Mouse (Mus musculus): Measurements from ENCODE around the gene Kmo.

The Kmo gene

DNA sequence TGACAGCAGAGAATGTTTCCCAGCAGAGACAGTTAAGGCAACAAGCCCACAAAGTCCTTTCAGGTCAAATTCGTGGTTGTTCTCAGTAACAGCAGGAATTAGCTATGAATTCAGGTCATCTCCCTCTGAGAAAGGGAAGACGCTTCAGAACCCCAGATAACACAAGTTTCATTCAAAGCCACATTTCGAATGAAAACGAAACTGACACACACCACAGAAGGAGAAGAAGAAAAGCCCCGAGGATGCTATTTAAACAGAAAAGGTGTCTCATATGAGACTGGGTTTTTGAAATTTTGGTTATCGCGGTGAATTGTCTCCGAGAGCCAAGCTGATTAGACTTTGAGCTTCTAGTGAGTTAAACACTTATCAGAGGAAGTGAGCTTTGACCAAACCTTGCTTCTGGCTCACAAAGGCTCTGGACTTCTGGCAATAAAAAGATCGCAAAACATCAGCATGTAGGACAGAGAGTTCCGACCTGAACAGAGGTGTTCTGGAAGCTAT lies 11.6 kb downstream of the Kmo start:
- DNase-seq (ENCODE audit: low read depth, low spot score) = no peak

DNA sequence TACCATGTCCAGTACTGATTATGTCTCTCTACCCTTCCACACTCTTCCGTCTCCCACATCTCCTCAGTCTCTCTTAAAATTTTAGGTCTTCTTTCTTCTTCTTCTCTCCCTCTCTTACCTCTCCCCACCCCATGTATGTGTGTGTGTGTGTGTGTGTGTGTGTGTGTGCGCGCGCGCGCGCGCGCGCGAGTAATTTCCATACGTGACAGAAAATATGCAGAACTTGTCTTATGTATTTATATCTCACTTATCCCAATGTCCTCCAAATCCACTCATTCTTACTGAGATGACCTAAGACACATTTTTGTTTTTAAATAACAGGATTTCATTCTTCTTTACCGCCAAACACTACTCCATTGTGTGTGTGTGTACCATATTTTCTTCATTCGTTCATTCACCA lies 12.3 kb downstream of the Kmo start:
- no peak for DNase-seq (ENCODE audit: low read depth, low spot score)

DNA sequence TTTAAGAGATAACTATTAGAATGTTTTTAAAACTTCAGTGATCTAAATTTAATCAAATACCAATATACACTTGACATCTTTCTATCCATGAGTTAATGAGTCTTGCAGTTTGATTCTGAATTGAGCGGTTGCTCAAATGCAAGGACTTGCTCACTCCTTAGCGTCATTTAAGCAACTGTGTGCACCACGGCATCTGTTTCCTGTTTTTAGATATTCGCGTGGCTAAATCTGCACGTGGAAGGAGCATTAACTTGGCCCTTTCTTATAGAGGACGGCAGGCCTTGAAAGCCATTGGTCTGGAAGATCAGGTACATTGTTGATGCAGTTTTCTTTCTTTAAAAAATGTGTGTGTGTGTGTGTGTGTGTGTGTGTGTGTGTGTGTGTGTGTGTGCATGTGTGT lies 17.5 kb downstream of the Kmo start:
- DNase-seq (ENCODE audit: low read depth, low spot score) = no peak

DNA sequence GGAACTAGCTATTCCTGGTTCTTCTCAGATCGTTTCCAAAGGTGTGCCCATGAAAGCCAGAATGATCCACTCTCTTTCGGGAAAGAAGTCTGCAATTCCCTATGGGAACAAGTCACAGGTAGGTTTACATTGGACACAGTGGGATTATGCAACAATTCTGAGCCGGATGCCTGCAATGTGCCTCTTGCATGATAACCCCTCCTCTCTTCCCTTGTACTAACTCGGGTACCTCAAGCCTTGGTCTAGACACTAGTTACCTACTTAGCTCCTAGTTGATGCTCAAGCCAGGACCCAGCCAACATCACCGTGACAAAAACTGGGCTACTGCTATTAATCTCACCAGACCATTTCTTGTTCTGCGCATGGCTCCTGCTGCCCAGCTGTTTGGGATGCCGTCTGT lies 18.9 kb downstream of the Kmo start:
- no peak for DNase-seq (ENCODE audit: low read depth, low spot score)

DNA sequence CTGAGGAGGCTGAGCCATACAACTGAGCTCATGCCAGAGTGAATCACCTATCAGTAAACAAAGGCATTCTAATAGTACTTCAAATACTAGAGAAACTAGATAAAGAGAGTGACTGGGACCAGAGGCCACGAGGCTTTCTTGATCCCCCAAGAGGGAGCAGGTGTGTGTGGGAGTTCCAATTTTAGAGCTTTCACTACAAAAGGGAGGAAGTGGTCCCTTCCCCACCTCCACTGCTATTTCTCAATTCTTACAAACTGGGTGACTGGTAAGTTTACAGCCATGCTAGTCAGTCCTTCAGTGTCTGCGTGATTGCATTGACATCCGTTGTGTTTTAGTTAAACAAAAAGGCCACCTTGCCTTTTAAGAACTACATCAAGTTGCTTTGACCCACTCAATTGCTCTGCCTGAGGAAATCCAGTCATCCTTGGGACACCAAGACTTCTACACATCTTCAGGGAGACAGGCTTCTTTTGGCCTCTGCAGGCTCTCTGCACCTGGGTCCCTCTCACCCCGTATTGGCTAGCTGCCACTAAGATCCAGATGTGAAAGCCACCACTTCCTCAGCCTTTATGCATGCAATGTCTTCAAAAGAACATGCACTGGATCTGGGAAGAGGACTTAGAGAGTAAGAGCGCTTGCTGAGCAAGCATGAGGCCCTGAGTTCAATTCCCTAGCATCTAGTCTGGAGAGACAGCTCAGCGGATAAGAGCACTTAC lies 20.4 kb downstream of the Kmo start:
- DNase-seq (ENCODE audit: low read depth, low spot score) = no peak

DNA sequence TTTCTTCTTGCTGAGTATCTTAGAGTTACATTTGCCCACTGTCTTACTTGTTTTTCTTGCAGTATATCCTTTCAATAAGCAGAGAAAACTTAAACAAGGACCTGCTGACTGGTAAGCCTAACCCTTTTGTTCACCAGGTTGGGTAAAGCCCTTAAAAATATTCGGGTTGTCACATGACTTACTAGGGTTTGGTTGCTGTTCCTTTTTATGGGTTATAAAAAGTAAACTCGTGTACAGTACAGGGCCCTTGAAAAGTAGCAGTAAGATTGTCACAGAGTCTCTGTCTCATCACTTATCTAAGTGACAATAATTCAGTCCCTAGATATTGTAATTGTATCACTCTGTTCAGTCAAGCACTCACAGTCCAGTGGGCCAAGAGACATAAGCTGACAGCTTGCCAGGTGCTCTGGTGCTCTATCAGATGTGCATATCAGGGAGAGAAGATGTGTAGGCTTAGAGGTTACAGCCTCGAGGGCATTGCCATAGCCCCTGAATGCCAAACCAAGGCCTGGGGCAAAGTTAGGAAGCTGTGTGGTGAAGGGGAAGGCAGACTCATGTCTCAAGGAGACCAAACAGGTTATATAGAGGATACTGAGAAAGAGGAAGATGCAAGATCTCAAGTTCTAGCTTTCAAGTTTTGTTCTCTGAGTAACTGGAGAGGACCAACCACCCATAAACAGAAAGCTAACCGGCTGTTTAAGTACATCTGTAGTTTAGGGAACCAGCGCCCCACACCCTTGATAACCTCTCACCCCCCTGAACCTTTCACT lies 23.5 kb downstream of the Kmo start:
- no peak for DNase-seq (ENCODE audit: low read depth, low spot score)

DNA sequence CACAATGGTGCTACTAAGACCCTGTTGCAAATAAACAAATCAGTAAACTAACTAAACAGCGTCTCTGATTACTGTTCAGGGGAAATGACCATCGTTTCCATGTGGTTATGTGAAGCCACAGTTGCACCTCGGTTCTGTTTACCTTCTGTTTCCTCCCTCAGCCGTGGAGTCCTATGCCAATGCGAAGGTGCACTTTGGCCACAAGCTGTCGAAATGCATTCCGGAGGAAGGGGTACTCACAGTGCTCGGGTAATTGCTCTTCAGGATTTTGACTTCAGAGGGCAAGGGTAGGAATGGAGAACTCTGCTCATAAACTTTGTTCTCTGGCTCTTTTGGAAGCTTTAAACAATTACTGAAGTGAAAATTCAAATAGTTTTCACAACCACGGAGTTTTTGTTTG lies 26.8 kb downstream of the Kmo start:
- DNase-seq (ENCODE audit: low read depth, low spot score) = no peak

DNA sequence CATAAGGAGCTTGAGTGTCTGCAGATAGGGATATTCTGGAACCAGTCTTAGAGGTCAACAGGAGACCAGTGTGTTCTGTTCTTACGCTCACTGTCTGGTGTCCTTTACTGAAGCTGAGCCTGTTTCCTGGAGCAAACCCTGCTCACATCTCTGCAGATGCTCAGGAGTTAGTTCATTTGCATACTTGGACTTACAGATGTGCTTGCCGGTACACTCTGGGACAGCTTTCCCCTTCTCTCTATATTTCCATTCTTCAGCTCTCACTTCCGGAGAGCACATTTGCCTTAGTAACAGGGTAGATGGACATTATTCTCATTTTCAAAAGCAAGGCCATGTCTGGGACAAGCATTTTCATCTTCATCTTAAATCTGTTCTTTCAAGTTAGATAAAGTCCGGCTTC lies 28.4 kb downstream of the Kmo start:
- no peak for DNase-seq (ENCODE audit: low read depth, low spot score)

DNA sequence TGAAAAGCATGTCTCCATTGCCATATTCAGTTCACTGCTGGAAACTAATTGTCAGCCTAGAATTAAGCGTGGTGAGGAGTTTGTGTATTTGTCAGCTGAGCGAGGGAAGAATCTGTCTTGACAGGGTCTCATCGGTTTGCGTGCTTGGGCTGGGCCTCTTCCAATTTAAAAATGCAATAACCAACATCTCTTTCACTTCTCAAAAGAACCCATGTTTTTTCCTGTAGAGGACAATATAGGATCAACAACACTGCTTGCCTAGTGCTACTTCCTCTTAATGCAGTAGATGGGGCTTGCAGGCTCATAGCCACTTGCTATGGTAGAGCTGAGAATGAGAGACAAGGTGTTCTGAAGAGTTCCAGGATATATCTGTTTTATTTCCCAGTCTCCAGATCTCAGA lies 39.7 kb downstream of the Kmo start:
- DNase-seq (ENCODE audit: low read depth, low spot score) = no peak

DNA sequence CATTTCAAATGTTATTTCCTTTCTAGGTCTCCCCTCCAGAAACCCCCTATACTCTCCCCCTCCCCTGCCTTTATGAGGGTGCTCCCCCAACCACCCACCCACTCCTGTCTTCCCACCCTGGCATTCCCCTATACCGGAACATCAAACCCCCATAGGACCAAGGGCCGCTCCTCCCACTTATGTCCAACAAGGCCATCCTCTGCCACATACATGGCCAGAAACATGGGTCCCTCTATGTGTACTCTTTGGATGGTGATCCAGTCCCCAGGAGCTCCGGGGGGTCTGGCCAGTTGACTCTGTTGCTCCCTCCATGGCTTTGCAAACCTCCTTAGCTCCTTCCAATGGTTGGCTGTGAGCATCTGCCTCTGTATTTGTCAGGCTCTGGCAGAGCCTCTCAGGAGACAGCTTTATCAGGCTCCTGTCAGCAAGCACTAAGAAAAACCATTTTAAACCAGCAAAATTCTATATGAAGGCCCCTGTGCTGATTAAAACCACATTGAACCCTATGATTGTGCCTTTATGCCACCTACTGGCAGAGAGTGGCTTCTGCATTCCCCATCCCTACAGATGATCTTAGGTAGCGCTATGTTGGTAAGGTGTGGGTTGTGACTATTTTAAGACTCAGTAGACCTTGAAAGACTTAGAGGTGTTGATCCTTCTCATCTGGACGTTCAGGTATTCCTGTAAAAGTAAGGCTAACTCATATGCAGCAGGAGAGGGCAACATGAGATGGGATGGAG lies 48.7 kb downstream of the Kmo start:
- DNase-seq (ENCODE audit: low read depth, low spot score) = no peak

DNA sequence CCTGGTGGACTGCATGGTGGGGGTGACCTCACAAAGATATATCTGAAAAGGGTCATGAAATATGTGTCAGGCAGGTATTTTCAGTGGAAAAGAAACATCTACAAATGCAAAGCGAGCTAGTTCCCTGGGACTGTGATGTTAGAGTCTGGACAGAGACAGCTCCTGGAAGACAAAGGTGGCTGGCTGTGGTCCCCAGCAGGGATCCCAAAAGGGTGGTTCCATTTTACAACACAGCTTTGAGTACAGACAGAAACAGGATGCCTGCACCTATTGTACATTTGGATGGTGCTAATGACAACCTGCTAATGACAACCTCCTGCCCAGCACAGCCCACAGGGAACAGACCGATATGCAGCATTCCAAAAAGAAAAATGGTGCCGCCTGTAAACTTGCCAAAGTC lies 49.3 kb downstream of the Kmo start:
- no peak for DNase-seq (ENCODE audit: low read depth, low spot score)

DNA sequence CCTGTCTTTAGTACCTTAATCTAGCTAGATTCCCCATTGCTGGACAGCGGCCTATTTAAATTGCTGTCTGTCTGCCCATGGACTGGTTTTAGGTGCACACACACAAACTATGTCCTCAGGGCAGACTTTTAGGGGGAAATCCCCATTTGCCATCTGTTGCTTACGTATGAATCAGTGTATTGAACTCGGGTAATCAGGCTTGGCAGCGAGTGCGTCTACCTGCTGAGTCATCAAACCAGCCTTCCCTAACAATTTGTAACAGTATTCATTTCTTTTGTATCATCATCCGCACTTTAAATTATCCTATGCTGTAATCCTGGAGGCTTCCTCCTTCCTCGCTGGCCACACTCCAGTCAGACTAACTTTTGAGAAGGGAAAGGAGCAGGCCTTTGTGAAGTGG lies 49.9 kb downstream of the Kmo start:
- no peak for DNase-seq (ENCODE audit: low read depth, low spot score)

DNA sequence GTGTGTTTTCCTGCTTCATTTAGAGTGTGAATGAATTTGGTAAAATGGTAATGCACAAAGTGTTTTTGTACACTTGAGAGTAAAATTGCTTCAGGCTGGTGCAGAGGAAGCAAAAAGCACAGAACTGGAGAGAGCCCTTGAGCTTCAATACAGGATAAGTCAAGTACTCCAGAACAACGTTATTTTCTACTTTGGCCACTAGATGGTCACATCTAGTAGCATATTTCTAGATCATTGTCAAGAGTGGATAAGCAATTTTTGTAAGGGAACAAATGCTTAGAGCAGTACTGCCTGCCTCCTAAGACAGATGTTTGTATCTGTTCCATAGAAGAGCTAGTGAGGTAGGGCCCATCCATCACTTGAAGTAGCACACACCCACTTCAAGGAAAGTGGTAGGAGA lies 51.4 kb downstream of the Kmo start:
- DNase-seq (ENCODE audit: low read depth, low spot score) = no peak

DNA sequence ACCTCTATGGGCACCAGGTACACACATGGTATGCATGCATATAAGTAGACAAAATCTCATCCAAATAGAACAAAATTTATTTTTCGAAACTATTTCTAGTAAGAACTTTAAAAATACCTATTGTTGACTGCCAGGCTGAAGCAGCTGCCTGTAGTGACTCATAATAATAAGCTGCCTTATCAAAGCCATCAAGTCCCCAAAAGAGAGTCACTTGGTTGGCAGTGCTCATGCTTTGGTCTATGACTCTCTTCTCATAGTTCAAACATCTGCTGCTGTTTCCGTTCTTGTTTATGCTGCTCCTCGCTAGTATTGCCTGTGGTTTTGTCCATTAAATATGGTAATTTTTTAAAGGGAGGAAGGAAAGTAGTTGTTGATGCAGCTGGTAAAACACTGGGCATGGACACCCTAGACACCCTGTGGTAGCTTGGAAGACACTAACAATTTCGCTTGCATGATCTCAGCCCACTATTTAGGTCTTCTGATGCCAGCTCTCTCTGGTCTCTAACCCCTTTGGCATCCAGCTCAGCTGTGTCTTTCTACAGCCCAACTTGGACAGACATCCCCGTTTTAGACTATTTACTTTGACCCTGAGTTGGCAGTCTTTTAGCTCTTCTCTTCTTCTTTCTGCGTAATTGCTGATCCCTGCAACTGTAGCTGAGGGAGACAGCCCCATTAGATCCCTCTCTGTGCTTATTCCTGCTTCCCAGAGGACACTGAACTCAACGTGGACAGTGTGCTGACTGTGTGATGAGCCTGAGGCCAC lies 53.6 kb downstream of the Kmo start:
- DNase-seq (ENCODE audit: low read depth, low spot score) = no peak

DNA sequence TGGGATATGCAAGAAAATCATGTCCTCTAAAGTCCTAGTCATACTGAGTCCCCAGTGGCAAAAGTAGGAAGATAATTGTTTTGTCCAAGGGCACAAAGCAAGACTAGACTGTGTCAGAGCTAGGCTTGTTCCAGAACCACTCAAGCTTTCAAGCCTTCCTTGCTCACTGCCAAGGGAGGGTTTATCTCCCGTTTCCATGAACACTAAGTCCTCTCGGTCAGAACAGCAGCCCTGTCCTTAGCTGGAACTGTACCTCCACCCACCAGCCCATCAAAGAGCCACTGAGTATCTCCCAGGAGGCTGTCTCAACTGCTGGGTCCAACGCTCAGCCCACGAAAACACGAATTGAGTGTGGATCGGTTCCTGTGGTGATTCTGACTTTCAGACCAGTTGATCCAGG lies 54.9 kb downstream of the Kmo start:
- DNase-seq (ENCODE audit: low read depth, low spot score) = no peak

DNA sequence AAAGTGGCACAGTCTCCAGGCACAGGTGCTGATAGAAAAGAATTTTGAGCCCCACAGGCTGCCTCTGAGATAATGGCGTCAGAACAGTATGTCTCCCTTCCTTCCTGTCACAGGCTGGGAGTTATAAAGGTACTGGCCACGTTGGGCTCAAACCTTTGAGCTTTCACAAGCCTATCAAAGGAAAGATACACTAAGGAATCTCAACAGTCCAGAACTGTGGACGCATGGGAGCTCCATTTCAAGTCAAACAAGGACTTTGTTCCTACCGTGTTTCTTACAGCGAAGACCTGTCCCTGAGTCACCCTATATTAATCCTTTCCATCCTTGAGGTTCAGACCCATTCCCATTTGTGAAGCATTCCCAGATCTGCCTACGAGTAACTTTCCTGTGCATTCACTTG lies 57.3 kb downstream of the Kmo start:
- no peak for DNase-seq (ENCODE audit: low read depth, low spot score)

DNA sequence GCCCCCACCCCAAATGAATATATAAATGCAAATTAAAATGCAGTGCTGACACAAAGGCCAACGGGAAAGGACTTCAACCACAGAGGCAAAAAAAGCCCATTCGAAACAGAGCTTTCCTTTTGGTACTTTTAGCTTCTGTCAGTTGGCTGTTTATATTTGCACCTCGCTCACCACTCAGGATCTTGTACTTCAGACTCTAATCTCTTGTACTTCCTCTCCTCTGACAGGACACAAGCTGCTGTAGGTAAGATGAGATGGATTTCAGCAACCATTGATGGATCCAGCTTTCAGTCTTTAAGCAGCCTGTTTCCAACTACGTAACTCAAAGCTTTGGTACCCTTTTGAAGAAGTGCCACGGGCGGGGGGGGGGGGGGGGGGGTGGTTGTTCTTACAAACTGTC lies 60.8 kb downstream of the Kmo start:
- DNase-seq (ENCODE audit: low read depth, low spot score) = no peak

DNA sequence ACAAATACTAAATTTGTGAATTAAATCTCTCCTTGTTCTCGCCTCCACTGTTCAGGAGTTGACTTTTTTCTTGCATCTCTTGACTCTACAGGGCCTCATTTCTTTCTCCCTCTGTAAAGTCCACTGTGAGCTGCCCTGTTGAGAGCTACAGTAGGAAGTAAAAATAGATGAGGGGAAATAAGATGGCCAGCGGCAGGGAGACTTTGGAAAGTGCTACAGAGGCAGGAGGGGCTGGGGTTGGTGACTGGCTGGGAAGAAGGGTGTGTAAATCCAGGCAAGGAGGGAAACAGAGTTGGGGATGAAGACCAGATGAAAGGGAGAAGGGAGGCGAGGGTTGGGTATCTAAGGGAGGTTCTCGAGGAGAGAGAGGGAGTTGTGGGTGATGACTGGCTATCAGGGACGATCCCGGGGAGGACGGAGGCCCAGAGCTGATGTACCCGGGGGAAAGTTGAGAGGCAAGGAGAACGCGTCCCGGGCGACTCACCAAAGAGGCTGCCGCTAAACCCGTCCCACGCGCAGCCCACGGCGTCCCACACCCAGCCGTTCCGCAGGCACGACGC lies 71.6 kb downstream of the Kmo start:
- DNase-seq (ENCODE audit: low read depth, low spot score) = no peak

DNA sequence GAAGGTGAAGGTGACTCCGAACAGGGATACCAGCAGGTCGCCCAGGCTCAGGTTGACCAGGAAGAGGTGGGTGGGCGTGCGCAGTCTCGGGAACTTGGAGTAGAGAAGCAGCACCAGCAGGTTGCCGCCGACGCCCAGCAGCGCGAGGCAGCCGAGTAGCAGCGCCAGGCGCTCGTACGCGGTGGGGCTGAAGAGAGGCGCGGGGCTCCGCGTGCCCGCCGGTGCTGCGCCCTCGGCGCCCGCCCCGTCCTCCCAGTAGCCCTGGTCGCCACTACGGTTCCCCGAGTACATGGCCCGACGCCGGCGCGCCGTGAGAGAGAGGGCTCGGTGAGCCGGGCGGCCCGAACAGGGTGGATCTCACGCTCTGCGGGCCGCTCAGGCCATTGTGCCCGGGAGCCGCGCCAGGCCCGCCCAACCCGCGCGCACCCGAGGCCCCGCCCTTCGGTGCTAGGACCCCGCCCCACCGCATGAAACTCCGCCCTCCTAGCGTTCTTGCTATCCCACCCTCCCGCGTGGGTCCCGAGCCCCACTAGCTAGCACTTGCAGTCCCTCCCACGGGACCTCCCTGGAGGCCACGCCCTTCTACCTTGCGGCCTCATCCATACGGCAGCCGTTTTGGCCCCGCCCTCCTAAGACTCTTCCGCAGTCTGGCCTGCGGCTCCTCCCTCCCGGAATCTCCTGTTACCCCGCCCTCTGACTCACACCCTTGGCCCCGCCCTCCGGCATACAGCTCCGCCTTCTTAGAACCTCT lies 72.2 kb downstream of the Kmo start, which contains the start of the genes Opn3 and Chml:
TSS of gene Opn3 (minus strand) at position 531 of the 751 bp plus-strand sequence.
TSS of gene Chml (minus strand) at position 656 of the 751 bp plus-strand sequence.
- peak; percentile 99 for DNase-seq (ENCODE audit: low read depth, low spot score)

DNA sequence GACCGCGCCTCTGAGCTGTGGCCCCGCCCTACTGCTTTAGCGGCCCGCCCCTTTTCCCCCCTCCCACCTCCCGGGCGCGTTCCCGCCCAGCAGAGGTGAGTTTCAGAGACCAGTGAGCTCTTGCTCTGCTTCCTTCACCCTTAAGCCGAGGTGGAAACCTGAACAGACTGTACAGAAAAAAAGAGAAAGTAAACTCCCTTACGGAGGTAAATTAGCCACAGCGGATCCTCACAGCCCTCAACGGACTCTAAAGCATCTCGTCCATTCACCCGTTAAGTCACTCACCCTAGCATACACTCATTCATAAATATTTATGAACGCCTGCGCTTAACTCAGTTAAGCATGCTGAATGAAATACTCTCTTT lies 72.8 kb downstream of the Kmo start:
- DNase-seq (ENCODE audit: low read depth, low spot score) = no peak
